Mouse (Mus musculus) forebrain, postnatal 0 days (tissue): ENCODE data around the gene Olfr365. TPM values are rescaled to one million over a fixed set of nuclear protein-coding genes. Genes with fewer than 3 reads are reported as not detected.

ENCODE experiments used
- ATAC-seq: fragments of 200-750 bp; cut with Nextera tagmentation; 2 replicates; pipeline ENCODE4 v1.8.0; 2017; ENCODE audit warnings: mild to moderate bottlenecking, moderate library complexity
- DNase-seq: peaks from one replicate; pipeline ENCODE4 v3.0.0-alpha.2; 2015
- H3K27ac ChIP-seq: fragments of 300-500 bp; sonication (generic); 2 replicates; pipeline ENCODE4 v1.5.1; 2014; ENCODE audit warnings: low read depth, mild to moderate bottlenecking, antibody characterized with exemption, low read length, moderate library complexity, mixed read lengths
- H3K27me3 ChIP-seq: fragments of 300-500 bp; sonication (generic); 2 replicates; pipeline ENCODE4 v1.6.1; 2014; ENCODE audit warnings: mild to moderate bottlenecking, low read length, mixed read lengths; ENCODE audit not compliant: insufficient read depth
- H3K36me3 ChIP-seq: fragments of 300-500 bp; sonication (generic); 2 replicates; pipeline ENCODE4 v1.6.1; 2014; ENCODE audit warnings: mild to moderate bottlenecking, moderate library complexity; ENCODE audit not compliant: insufficient read depth
- H3K4me1 ChIP-seq: fragments of 300-500 bp; sonication (generic); 2 replicates; pipeline ENCODE4 v1.6.1; 2014; ENCODE audit warnings: antibody characterized with exemption; ENCODE audit not compliant: insufficient read depth
- H3K4me2 ChIP-seq: fragments of 300-500 bp; sonication (generic); 2 replicates; pipeline ENCODE4 v1.6.1; 2014; ENCODE audit warnings: low read depth, mild to moderate bottlenecking, moderate library complexity
- H3K4me3 ChIP-seq: fragments of 300-500 bp; sonication (generic); 2 replicates; pipeline ENCODE4 v1.5.1; 2014; ENCODE audit warnings: low read depth, low read length, mixed read lengths
- H3K9ac ChIP-seq: fragments of 300-500 bp; sonication (generic); 2 replicates; pipeline ENCODE4 v1.6.1; 2014; ENCODE audit warnings: mild to moderate bottlenecking
- H3K9me3 ChIP-seq: fragments of 300-500 bp; sonication (generic); 2 replicates; pipeline ENCODE4 v1.6.1; 2016; ENCODE audit warnings: low read length
- CTCF ChIP-seq: sonication (generic); IDR thresholded peaks from 2 replicates; pipeline ENCODE4 v1.5.1; 2016; ENCODE audit warnings: antibody characterized with exemption, control low read depth, low read depth
- whole genome bisulfite sequencing: fragments of 180-500 bp; shearing (Covaris S2); extraction: QIAGEN DNeasy Blood & Tissue Kit; methylation state at CpG from one replicate; pipeline ENCODE4 v1.1.7; 2014; 5-methylcytosine and 5-hydroxymethylcytosine counted together
- polyA plus RNA-seq: library from polyadenylated mRNA; unstranded; fragments of >200 nt; fragmentation: Nextera tagmentation; extraction: Ambion mirVana; gene quantifications from 2 replicates; pipeline ENCODE4 v1.2.1, GENCODE M21; 2015
- total RNA-seq: library from RNA; depleted of rRNA; stranded (reverse); fragments of >200 nt; gene quantifications from 2 replicates; pipeline ENCODE4 v1.2.3, GENCODE M21; 2014; rRNA removed

Olfr365 gene
- total RNA-seq (not detected in 2 replicates), polyA plus RNA-seq (not detected in 2 replicates)

DNA sequence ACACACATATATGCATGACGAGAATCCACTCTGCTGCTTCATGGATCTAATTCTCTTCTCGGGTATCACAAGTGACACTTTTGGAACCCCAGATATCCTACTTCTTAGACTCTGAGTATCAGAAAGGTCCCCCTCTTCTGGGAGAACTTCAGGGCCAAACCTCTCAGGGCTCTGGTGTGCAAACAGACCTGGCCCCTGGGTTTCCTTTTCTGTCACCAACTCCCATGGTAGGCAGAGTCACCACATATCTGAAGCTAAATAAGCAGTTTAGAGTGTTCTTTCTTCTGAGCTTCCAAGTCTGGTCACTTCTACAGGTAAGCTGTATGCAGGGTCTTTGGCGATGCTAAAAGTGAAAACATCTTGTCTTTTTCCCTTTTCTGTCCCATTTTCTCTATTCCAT is at the start of gene Olfr365:
Olfr365 (plus strand) TSS at position 301 of the 400 bp plus-strand sequence.
- H3K27me3 ChIP-seq = no peaks in the 10 kb centered on the region
- H3K36me3 ChIP-seq = no peaks in the 10 kb centered on the region
- H3K27ac ChIP-seq = no peak within 1 kb of the TSS
- no peak within 1 kb of the TSS for H3K4me2 ChIP-seq
- H3K9me3 ChIP-seq = peaks cover 5% of the 10 kb centered on the region; the same call in 1 of the 2 replicates
- no peak within 1 kb of the TSS for H3K9ac ChIP-seq
- no peak within 1 kb of the TSS for H3K4me3 ChIP-seq
- ATAC-seq (no peak), DNase-seq (no peak)
- 83% methylated on average over 3 of the region's 3 CpGs for WGBS
- TF ChIP-seq CTCF = no peak
- H3K4me1 ChIP-seq = no peaks in the 10 kb centered on the region

DNA sequence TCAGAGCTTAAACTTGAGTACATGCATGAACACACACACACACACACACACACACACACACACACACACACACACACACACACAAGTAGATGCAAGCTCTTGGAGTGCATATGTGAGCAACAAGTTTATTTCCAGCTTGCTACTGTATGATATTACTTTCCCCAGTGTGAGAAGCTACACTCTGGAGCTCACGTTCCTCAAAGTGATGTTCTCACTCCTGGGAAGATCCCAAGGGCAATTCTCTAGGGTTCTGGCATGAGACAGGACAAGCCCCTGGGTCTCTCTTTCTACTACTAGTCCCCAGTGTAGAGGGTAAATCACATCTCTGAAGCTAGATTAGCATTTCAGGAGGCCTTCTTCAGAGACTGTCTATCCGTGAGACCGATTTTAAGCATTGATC is 49.0 kb upstream of the Olfr365 start, which contains the start of gene Olfr364-ps1:
Olfr364-ps1 (plus strand) TSS at position 301 of the 400 bp plus-strand sequence.
- WGBS = 86% methylated on average over 3 of the region's 3 CpGs

DNA sequence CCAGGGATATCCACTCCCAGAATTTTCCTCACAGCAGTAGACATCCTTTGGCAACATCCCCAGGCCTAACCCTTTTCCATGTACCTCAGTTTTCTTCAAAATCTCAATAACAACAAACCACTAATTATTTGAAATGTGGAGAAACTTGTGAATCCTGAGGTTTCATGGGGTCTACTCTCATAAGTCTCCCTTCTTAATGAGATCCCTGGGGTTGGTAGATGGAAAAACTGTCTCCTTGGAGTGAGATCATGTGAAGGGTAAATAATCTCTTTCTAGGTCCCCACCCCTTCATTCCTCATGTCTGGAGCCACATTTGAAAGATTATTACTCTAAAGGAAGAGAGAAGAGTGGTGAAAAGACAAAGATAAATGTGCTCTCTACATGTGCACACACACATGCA is 23.3 kb downstream of the Olfr365 start, which contains the start of gene Olfr366:
Olfr366 (plus strand) TSS at position 301 of the 400 bp plus-strand sequence.
- H3K9ac ChIP-seq = no peak within 1 kb of the TSS
- H3K4me1 ChIP-seq = no peaks in the 10 kb centered on the region
- no peak for TF ChIP-seq CTCF
- no peaks in the 10 kb centered on the region for H3K36me3 ChIP-seq
- H3K27me3 ChIP-seq = no peaks in the 10 kb centered on the region
- no peak for DNase-seq
- no peak within 1 kb of the TSS for H3K4me2 ChIP-seq
- no peak within 1 kb of the TSS for H3K4me3 ChIP-seq
- no peak for ATAC-seq
- no peak within 1 kb of the TSS for H3K27ac ChIP-seq
- H3K9me3 ChIP-seq = no peaks in the 10 kb centered on the region

More for the DNA sequence above, 49.0 kb upstream of the Olfr365 start, which contains the start of gene Olfr364-ps1:
- H3K4me1 ChIP-seq = no peaks in the 10 kb centered on the region
- no peaks in the 10 kb centered on the region for H3K27me3 ChIP-seq
- no peak within 1 kb of the TSS for H3K9ac ChIP-seq
- H3K4me2 ChIP-seq = no peak within 1 kb of the TSS
- H3K27ac ChIP-seq = no peak within 1 kb of the TSS
- no peak for TF ChIP-seq CTCF
- no peaks in the 10 kb centered on the region for H3K36me3 ChIP-seq
- H3K9me3 ChIP-seq = 0 out of 2 replicates have a peak, but pooled peaks cover 3% of the 10 kb centered on the region
- DNase-seq = no peak
- no peak within 1 kb of the TSS for H3K4me3 ChIP-seq
- no peak for ATAC-seq

Other genes with a start within 250 kb of the Olfr365 start
- not detected in 2 replicates for gene Olfr357, start 194.4 kb upstream of the Olfr365 start, total RNA-seq
- gene Olfr357, start 194.4 kb upstream of the Olfr365 start, polyA plus RNA-seq = not detected in 2 replicates
- gene Olfr358, start 178.9 kb upstream of the Olfr365 start, total RNA-seq = not detected in 2 replicates
- gene Olfr358, start 178.9 kb upstream of the Olfr365 start, polyA plus RNA-seq = not detected in 2 replicates
- gene Olfr360, start 122.5 kb upstream of the Olfr365 start, total RNA-seq = not detected in 2 replicates
- gene Olfr360, start 122.5 kb upstream of the Olfr365 start, polyA plus RNA-seq = not detected in 2 replicates
- not detected in 2 replicates for gene Olfr361, start 98.9 kb upstream of the Olfr365 start, total RNA-seq
- not detected in 2 replicates for gene Olfr361, start 98.9 kb upstream of the Olfr365 start, polyA plus RNA-seq
- not detected in 2 replicates for gene Olfr362, start 70.3 kb upstream of the Olfr365 start, total RNA-seq
- not detected in 2 replicates for gene Olfr362, start 70.3 kb upstream of the Olfr365 start, polyA plus RNA-seq
- gene Olfr364-ps1, start 48.9 kb upstream of the Olfr365 start, total RNA-seq = not detected in 2 replicates
- not detected in 2 replicates for gene Olfr364-ps1, start 48.9 kb upstream of the Olfr365 start, polyA plus RNA-seq
- gene Olfr366, start 23.4 kb downstream of the Olfr365 start, total RNA-seq = not detected in 2 replicates
- gene Olfr366, start 23.4 kb downstream of the Olfr365 start, polyA plus RNA-seq = not detected in 2 replicates
- gene Olfr368, start 138.3 kb downstream of the Olfr365 start, total RNA-seq = not detected in 2 replicates
- gene Olfr368, start 138.3 kb downstream of the Olfr365 start, polyA plus RNA-seq = not detected in 2 replicates
- 49.5 and 54.1 TPM in 2 replicates for gene Pdcl, start 171.1 kb downstream of the Olfr365 start, total RNA-seq
- gene Pdcl, start 171.1 kb downstream of the Olfr365 start, polyA plus RNA-seq = 44.6 and 46.4 TPM in 2 replicates
- 56.9 and 72.4 TPM in 2 replicates for gene Rc3h2, start 234.7 kb downstream of the Olfr365 start, total RNA-seq
- gene Rc3h2, start 234.7 kb downstream of the Olfr365 start, polyA plus RNA-seq = 6.7 and 10.6 TPM in 2 replicates